Mouse (Mus musculus): ENCODE data around the gene Tacc2.
"Not testable (repeated sequence)": the region's sequence is repeated elsewhere in the genome, so short reads cannot be mapped to it uniquely, and the experiment has no call there.

The Tacc2 gene

GRCm38 (mm10) chr7:130573746-130574145 is 3.5 kb upstream of the Tacc2 start:
- DNase-seq: no peak

GRCm38 (mm10) chr7:130574211-130574991 is 2.8 kb upstream of the Tacc2 start:
- peak; percentile 77 to 86 for DNase-seq

DNA sequence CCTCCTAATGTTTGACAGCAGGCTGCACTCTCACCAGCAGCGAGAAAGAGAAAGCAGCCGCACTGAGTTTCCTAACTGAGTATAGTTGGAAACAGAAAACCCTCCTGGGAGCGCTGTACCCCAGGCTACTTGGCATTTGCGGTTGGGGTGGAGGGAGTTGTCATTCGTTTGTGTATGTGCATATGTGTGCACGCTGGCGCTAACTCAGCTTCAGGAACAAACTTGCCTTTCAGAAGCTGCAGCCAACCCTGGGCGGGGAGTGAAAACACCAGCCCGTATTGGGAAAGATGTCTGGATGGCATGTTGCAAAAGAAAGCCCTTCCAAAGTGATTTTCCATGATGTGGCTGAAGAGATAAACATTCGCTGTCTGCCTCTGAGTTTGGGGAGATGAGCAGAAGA is 257 bp upstream of the Tacc2 start:
- DNase-seq: no peak

DNA sequence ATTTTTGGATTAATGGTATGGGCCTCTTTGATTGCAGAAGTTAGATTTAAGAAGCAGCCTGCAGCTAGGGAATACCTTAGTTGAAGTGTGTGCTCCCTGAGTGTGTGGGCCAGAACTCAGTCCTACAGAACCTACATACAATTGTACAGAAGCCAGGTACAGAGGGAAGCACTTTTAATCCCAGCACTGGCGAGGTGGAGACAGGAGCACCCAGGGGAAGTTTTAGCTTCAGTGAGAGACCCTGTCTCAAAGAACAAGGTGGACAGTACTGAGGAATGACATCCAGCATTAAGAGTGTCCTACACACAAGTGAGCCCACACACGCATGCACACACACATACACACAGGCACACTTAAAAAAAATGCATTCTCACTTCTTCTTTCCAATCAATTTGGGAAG is 828 bp downstream of the Tacc2 start:
- DNase-seq: no peak

DNA sequence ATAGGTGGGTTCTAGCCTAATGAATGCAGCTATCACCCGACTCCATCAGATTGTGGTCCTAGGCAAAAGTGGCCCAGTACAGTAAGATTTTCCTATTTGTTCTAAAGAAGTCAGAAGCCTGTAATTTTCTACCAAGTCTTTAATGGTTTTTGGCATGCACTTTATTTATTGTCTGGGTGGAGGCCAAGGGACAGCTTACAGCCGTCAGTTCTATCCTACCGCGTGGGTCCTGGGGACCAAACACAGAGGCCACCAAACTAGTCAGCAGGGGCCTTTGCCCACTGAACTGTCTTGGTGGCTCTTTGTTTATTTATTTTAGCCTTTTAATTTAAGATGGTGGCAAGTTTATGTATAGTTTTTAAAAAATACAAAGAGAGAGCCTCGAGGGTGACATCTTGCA is 1.4 kb downstream of the Tacc2 start:
- no peak for DNase-seq

GRCm38 (mm10) chr7:130586521-130587072 is 9.4 kb downstream of the Tacc2 start:
- DNase-seq: no peak

DNA sequence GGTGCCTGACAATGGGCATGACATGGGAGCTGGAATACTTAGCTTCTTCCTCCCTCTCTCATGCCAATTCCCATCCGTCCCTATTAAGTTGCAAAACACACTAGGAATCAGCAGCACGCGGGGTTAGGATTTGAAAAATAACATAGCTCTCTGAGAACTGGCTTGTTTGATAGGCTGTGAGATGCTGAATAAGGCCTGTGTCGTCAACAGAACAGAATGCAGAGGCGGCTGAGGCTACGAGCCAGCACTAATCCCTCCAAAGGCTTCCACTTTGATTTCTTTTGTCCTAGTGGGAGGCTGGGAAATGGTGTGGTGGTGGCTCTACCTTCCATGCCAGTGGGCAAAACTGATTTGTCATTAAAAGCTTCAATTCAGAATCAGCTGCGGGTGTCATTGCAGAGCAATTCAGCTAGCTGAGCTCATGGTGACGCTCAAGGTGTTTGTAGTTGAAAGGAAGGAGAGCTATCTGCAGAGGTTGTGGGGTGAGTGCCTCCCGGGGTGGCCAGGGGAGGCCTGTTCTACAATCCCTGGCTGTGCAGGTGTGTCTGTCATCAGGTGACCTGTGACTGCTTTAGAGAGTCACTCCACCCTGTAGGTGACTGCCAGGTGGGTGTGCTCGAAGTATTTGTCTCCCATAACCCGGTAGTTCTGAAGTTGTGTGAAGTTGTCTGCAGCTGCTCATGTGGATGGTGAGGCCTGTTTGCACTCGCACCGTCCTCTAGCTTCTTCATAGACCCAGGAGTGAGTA is 13.0 kb downstream of the Tacc2 start:
- no peak for DNase-seq

DNA sequence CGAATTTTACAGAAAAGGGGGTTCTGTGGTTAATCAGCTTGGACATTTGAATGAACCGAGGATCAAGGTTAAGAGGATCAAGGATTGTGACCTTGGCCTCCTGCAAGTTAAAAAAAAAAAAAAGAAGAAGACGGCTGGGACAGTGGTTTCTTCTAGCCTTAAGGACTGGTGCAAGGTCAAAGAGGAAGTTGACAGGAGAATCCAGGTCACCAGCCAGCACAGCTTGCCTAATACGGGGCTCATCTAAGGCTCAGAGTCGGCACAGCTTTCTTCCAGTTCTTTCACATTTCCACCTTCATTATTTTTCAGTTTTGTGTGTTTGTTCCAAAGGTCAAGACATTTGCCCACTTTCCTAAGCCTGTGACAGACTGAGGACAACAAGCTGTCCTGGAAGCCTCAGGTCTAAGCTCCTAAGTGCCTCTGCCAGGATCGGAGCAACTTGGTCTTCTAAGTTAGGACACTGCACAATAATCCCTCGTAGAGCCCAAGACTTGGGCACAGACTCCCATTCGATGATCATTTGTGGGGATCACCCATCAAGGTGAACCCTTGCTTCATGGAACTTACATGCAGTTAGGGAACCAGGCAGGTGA is 13.7 kb downstream of the Tacc2 start:
- no peak for DNase-seq

DNA sequence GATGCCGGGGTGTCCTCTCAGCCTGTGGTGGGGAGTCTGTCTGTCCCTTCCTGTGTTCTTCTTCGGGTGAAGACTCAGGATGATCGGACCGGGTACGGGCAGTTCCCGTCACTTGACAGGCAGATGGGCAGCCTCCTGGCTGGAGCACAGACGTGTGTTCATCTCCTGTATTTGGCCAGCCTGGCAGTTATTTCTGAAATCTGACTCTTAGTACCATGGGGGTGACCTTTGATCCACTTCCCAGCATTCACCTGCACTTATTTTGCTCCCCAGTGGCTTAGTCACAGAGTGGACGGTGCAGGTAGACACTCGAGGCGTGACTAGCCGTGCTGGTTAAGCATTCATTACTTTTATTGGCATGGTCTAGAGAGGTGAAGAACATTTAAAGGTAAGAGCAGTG is 15.7 kb downstream of the Tacc2 start:
- not testable (repeated sequence) for DNase-seq

GRCm38 (mm10) chr7:130593375-130594239 is 16.4 kb downstream of the Tacc2 start:
- not testable (repeated sequence) for DNase-seq

GRCm38 (mm10) chr7:130596079-130596855 is 19.0 kb downstream of the Tacc2 start:
- peak; percentile 71 to 74 for DNase-seq

- DNase-seq: no peak
Measured at GRCm38 (mm10) chr7:130597546-130597945, 20.3 kb downstream of the Tacc2 start.

- DNase-seq: no peak
Measured at GRCm38 (mm10) chr7:130600074-130600473, 22.8 kb downstream of the Tacc2 start.

DNA sequence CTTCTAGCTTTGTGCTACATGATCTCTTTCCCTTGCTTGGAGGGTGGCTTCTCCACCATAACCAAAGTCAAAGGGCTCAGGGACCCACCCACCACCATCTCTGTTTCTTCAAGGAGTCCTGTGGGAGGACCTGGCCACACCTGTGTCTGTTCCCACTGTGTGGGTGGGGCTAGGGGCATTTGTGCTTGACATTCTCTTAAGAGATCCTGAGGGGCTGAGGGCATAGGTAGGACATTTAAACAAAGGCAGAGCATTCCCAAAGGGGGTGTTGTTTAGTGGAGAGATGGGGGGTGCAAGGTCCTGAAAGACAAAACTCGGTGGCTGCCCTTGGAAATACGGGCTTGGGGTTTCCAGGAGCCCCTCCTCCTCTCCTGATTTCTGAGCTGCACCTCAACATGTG is 23.3 kb downstream of the Tacc2 start:
- DNase-seq: no peak

GRCm38 (mm10) chr7:130602804-130603203 is 25.6 kb downstream of the Tacc2 start:
- no peak for DNase-seq

GRCm38 (mm10) chr7:130603556-130603955 is 26.3 kb downstream of the Tacc2 start:
- DNase-seq: no peak

DNA sequence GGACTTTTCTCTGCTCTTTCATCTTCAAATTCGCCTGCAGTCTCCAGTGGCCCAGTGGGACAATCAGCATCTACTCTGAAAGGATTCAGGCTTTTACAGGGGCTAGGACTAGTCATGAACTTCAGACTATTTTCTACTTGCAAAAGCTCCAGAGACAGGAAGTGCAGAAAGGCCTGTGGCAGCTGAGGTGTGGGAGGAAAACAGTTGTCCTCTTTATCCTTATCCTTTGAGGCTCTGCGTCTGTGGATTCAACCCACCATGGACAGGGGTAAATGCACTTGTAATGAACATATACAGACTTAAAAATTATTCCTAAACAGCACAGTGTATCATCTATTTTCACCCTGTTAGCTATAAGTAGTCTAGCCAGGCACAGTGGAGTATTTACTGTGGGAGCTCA is 27.2 kb downstream of the Tacc2 start:
- no peak for DNase-seq

DNA sequence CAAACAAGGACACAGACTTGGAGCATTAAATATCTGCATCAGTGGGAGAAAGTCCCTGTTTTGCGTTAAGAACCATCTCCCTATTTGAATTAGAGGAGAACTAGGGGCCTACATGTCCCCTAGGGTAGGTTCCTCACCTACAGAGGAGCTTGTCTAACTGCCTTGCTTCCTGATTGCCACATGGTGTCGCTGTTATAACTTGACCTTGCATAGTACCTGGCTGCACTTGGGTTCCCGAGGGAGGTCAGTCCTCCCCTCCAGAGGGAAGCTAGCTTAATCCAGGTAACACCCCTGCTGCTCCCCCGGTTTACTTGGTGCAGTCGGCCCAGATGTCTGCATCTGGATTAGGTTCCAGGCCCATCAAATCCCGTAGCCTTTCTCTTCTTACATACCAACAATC is 27.9 kb downstream of the Tacc2 start:
- DNase-seq: peak in 1 of 2 experiments; percentile 48

DNA sequence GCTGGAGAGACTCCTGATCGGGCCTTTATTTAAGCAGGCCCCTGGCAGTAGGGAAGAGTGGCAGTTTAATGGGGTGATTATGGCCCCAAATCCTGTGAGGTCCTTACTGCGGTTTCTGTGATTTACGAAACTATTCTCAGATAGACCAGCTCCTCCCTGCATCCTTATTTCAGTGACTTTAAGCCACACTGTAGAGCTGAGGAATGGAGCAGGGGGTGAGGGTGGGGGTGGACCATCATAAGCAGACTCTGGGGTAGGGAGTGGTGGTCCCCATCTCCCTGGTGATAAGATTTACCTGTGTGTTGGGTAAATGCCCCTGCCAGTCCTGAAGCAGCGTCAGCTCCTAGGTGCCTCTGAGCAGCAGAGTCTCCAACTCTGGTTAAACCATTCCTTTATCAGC is 29.7 kb downstream of the Tacc2 start:
- DNase-seq: no peak

- DNase-seq: no peak
Measured at GRCm38 (mm10) chr7:130613973-130614372, 36.7 kb downstream of the Tacc2 start.

DNA sequence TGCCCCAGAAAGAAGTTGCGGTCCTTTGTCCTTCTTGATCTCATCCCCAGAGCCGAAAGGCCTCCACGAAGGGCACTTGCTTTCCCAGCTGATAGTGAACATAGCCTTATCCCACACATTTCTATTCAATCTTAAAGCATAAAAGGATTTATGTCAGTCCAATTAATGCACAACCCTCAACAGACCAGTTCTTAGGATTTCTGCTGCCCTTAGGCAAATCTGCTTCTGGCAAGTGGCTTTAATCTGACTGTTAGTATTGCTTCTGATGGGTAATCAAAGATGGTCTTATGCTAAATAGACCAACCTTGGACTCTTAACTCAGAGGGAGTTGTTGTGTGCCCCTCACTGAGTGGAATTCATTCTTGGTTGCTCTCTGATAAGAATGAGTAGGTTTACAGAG is 40.4 kb downstream of the Tacc2 start:
- DNase-seq: no peak

DNA sequence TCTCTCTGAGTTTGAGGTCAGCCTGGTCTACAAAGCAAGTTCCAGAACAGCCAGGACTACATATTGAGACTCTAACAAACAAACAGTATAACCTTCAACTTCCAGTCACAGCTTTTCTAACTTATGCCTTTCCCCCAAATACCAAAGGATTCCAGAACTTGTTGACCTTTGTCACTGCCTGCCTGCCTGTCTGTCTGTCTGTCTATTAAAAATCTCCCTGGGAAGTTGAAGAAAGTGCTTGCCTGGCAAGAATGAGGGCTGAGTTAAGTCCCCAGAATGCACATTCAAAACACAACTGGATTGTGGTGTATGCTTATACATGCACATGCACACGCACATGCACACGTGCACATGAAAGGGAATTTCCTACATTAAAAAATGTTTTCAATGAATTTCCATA is 43.8 kb downstream of the Tacc2 start:
- DNase-seq: no peak

Measured in kidney, adult 8-10 months (tissue).